9 mouse cellular contexts compared by ENCODE assay signal in genomic region chr5:139818801-139819200, GRCm38 (mm10). TPM values are rescaled to one million over a fixed set of nuclear protein-coding genes. Genes with fewer than 3 reads are reported as not detected.
DNase-seq lines count a peak whose midpoint lies in the region; ATAC-seq and TF ChIP-seq lines count a peak whose summit lies in the region.
"Had no signal": no experiment of that assay in that cellular context is flagged by ENCODE, and none has a peak within 500 bp of the region (broad histone marks: within the 10 kb centered on the region; RNA-seq: fewer than 3 reads in every experiment).

No protein-coding gene starts in this region.

- ATAC-seq in hindbrain, embryonic 16.5 days: no peak
- ATAC-seq in midbrain, embryonic 15.5 days (replicated peaks): no peak

- no peak overlapping the region for H3K4me2 ChIP-seq in hindbrain, embryonic 16.5 days (ENCODE audit: low read length)
- no peak overlapping the region for H3K4me2 ChIP-seq in midbrain, embryonic 15.5 days
- H3K4me2 ChIP-seq: limb, embryonic 13.5 days had no signal

- DNase-seq in hindbrain, embryonic 10.5 days (ENCODE audit: low spot score): peak; percentile 33
- peak; percentile 61 for DNase-seq in ES-CJ7 (ENCODE audit: low read depth, low spot score)
- DNase-seq in embryo, embryonic 10.5 days (ENCODE audit: low spot score): peak; percentile 54
- peak; percentile 87 for DNase-seq in liver
- DNase-seq in spleen, adult 2 months (ENCODE audit: low read depth in 1 of 2, low spot score in 2 of 2): peak in 1 of 2 experiments; percentile 52
- no peak for DNase-seq in layer of hippocampus, adult 11-12 months (ENCODE audit: low spot score)

- no peak overlapping the region for H3K4me3 ChIP-seq in hindbrain, embryonic 10.5 days
- H3K4me3 ChIP-seq in hindbrain, embryonic 16.5 days (ENCODE audit: low read length): no peak overlapping the region
- no peak overlapping the region for H3K4me3 ChIP-seq in spleen, adult 2 months (ENCODE audit: extremely low read depth, insufficient read depth, insufficient read length)
- H3K4me3 ChIP-seq in midbrain, embryonic 15.5 days: no peak overlapping the region
- H3K4me3 ChIP-seq: limb, embryonic 13.5 days had no signal

- TF ChIP-seq CTCF in spleen, adult 2 months (IDR thresholded peaks at IDR 0.05; ENCODE audit: extremely low read depth, insufficient read depth, insufficient read length, insufficient replicate concordance): peak; percentile 39; the same call in 1 of the 2 replicates

- peaks cover 35% of the 10 kb centered on the region for H3K36me3 ChIP-seq in hindbrain, embryonic 10.5 days
- peaks cover 19% of the 10 kb centered on the region; the same call in 1 of the 2 replicates for H3K36me3 ChIP-seq in hindbrain, embryonic 16.5 days (ENCODE audit: control insufficient read depth, insufficient read depth, low read length)
- H3K36me3 ChIP-seq in spleen, adult 2 months (ENCODE audit: control insufficient read depth, insufficient read depth, low read length): peaks cover 10% of the 10 kb centered on the region
- H3K36me3 ChIP-seq in midbrain, embryonic 15.5 days (replicated peaks): peaks cover 3% of the 10 kb centered on the region; the same call in 1 of the 2 replicates

- H3K27me3 ChIP-seq in hindbrain, embryonic 10.5 days (ENCODE audit: insufficient read depth, poor library complexity, severe bottlenecking): peaks cover 20% of the 10 kb centered on the region
- H3K27me3 ChIP-seq in hindbrain, embryonic 16.5 days (replicated peaks; ENCODE audit: control insufficient read depth, insufficient read depth, low read length): peaks cover 7% of the 10 kb centered on the region
- no peaks in the 10 kb centered on the region for H3K27me3 ChIP-seq in spleen, adult 2 months (ENCODE audit: control insufficient read depth, insufficient read depth, low read length)
- H3K27me3 ChIP-seq in midbrain, embryonic 15.5 days (replicated peaks): peaks cover 8% of the 10 kb centered on the region; the same call in 1 of the 2 replicates

- TF ChIP-seq POLR2A in spleen, adult 2 months (IDR thresholded peaks at IDR 0.05; ENCODE audit: low read depth, low read length): no peak

- H3K9me3 ChIP-seq in hindbrain, embryonic 10.5 days: no peaks in the 10 kb centered on the region
- H3K9me3 ChIP-seq in hindbrain, embryonic 16.5 days (ENCODE audit: control insufficient read depth, low read length): no peaks in the 10 kb centered on the region
- no peaks in the 10 kb centered on the region for H3K9me3 ChIP-seq in midbrain, embryonic 15.5 days
- H3K9me3 ChIP-seq: limb, embryonic 13.5 days had no signal

- WGBS in hindbrain, embryonic 10.5 days: 54% methylated on average over 4 of the region's 4 CpGs
- 60% methylated on average over 4 of the region's 4 CpGs for WGBS in hindbrain, embryonic 16.5 days
- WGBS in spleen, adult 2 months: 46% methylated on average over 4 of the region's 4 CpGs
- 56% methylated on average over 4 of the region's 4 CpGs for WGBS in midbrain, embryonic 15.5 days

- H3K4me1 ChIP-seq in hindbrain, embryonic 10.5 days (replicated peaks): peaks cover 10% of the 10 kb centered on the region
- no peaks in the 10 kb centered on the region for H3K4me1 ChIP-seq in hindbrain, embryonic 16.5 days (ENCODE audit: control insufficient read depth, insufficient read depth, low read depth, low read length)
- H3K4me1 ChIP-seq in spleen, adult 2 months (ENCODE audit: control insufficient read depth, insufficient read depth, insufficient read length): no peaks in the 10 kb centered on the region
- no peaks in the 10 kb centered on the region for H3K4me1 ChIP-seq in midbrain, embryonic 15.5 days

- no peak overlapping the region for H3K9ac ChIP-seq in hindbrain, embryonic 16.5 days (ENCODE audit: low read depth, low read length)
- H3K9ac ChIP-seq in midbrain, embryonic 15.5 days: no peak overlapping the region
- H3K9ac ChIP-seq: limb, embryonic 13.5 days had no signal

- H3K27ac ChIP-seq in hindbrain, embryonic 10.5 days: no peak overlapping the region
- no peak overlapping the region for H3K27ac ChIP-seq in hindbrain, embryonic 16.5 days (ENCODE audit: low read depth, low read length)
- H3K27ac ChIP-seq in spleen, adult 2 months (ENCODE audit: insufficient read depth, low read length): no peak overlapping the region
- H3K27ac ChIP-seq in midbrain, embryonic 15.5 days: no peak overlapping the region
- H3K27ac ChIP-seq: limb, embryonic 13.5 days had no signal

RNA-seq across cellular contexts. Expression of gene Tmem184a, which starts 0.9 kb away (rescaled TPM):
- 1.5 and 1.8 TPM in 2 replicates for polyA plus RNA-seq in hindbrain, embryonic 10.5 days (2016; fragmentation: Nextera tagmentation; extraction: Ambion mirVana)
- polyA plus RNA-seq in hindbrain, embryonic 16.5 days (2015; fragmentation: Nextera tagmentation; extraction: Ambion mirVana): 0.05 and 0.09 TPM in 2 replicates
- polyA plus RNA-seq in spleen, adult 2 months (2012; rRNA removed): 3.1 and 3.3 TPM in 2 replicates
- 0.14 and 0.30 TPM in 2 replicates for polyA plus RNA-seq in midbrain, embryonic 15.5 days (2015; fragmentation: Nextera tagmentation; extraction: Ambion mirVana)

RNA-seq across cellular contexts. Expression of gene Gm26938, which starts 7.4 kb away (rescaled TPM):
- not detected in 2 replicates for polyA plus RNA-seq in hindbrain, embryonic 10.5 days (2016; fragmentation: Nextera tagmentation; extraction: Ambion mirVana)
- polyA plus RNA-seq in hindbrain, embryonic 16.5 days (2015; fragmentation: Nextera tagmentation; extraction: Ambion mirVana): not detected in 2 replicates
- polyA plus RNA-seq in spleen, adult 2 months (2012; rRNA removed): not detected in 2 replicates
- polyA plus RNA-seq in midbrain, embryonic 15.5 days (2015; fragmentation: Nextera tagmentation; extraction: Ambion mirVana): not detected in 2 replicates
- polyA plus RNA-seq: limb, embryonic 13.5 days had no signal

RNA-seq across cellular contexts. Expression of gene Psmg3, which starts 7.9 kb away (rescaled TPM):
- 97.5 and 97.7 TPM in 2 replicates for polyA plus RNA-seq in hindbrain, embryonic 10.5 days (2016; fragmentation: Nextera tagmentation; extraction: Ambion mirVana)
- 70.7 and 73.0 TPM in 2 replicates for polyA plus RNA-seq in hindbrain, embryonic 16.5 days (2015; fragmentation: Nextera tagmentation; extraction: Ambion mirVana)
- polyA plus RNA-seq in spleen, adult 2 months (2012; rRNA removed): 15.5 and 23.9 TPM in 2 replicates
- 74.0 and 78.2 TPM in 2 replicates for polyA plus RNA-seq in midbrain, embryonic 15.5 days (2015; fragmentation: Nextera tagmentation; extraction: Ambion mirVana)

RNA-seq across cellular contexts. Expression of gene Mafk, which starts 27.5 kb away (rescaled TPM):
- 9.9 and 10.1 TPM in 2 replicates for polyA plus RNA-seq in hindbrain, embryonic 10.5 days (2016; fragmentation: Nextera tagmentation; extraction: Ambion mirVana)
- polyA plus RNA-seq in hindbrain, embryonic 16.5 days (2015; fragmentation: Nextera tagmentation; extraction: Ambion mirVana): 12.1 and 13.0 TPM in 2 replicates
- 26.8 and 29.7 TPM in 2 replicates for polyA plus RNA-seq in spleen, adult 2 months (2012; rRNA removed)
- 18.2 and 18.8 TPM in 2 replicates for polyA plus RNA-seq in midbrain, embryonic 15.5 days (2015; fragmentation: Nextera tagmentation; extraction: Ambion mirVana)

RNA-seq across cellular contexts. Expression of gene Ints1, which starts 43.3 kb away (rescaled TPM):
- polyA plus RNA-seq in hindbrain, embryonic 10.5 days (2016; fragmentation: Nextera tagmentation; extraction: Ambion mirVana): 34.8 and 39.0 TPM in 2 replicates
- 27.1 and 32.6 TPM in 2 replicates for polyA plus RNA-seq in hindbrain, embryonic 16.5 days (2015; fragmentation: Nextera tagmentation; extraction: Ambion mirVana)
- 72.1 and 85.4 TPM in 2 replicates for polyA plus RNA-seq in spleen, adult 2 months (2012; rRNA removed)
- 32.8 and 34.3 TPM in 2 replicates for polyA plus RNA-seq in midbrain, embryonic 15.5 days (2015; fragmentation: Nextera tagmentation; extraction: Ambion mirVana)
